In genomic region chr9:114318021-114318420, GRCm38 (mm10) we compare ENCODE assay signal across 9 mouse cellular contexts. TPM values are rescaled to one million over a fixed set of nuclear protein-coding genes. Genes with fewer than 3 reads are reported as not detected.
DNase-seq lines count a peak whose midpoint lies in the region; ATAC-seq and TF ChIP-seq lines count a peak whose summit lies in the region.
"Had no signal": no experiment of that assay in that cellular context is flagged by ENCODE, and none has a peak within 500 bp of the region (broad histone marks: within the 10 kb centered on the region; RNA-seq: fewer than 3 reads in every experiment).

No protein-coding gene starts in this region.

- H3K27me3 ChIP-seq in forebrain, embryonic 11.5 days (ENCODE audit: control insufficient read depth, insufficient read depth, low read length): no peaks in the 10 kb centered on the region
- no peaks in the 10 kb centered on the region for H3K27me3 ChIP-seq in forebrain, embryonic 13.5 days
- no peaks in the 10 kb centered on the region for H3K27me3 ChIP-seq in ES-Bruce4 (ENCODE audit: control insufficient read depth, insufficient read depth, low read length, poor library complexity, severe bottlenecking)
- H3K27me3 ChIP-seq in lung, postnatal 0 days (replicated peaks; ENCODE audit: insufficient read depth, low read length): no peaks in the 10 kb centered on the region

- peak; percentile 79 for DNase-seq in forebrain, embryonic 11.5 days (ENCODE audit: low spot score)
- peak; percentile 25 for DNase-seq in c-Kit-positive CD71-positive TER-119-negative erythroid progenitor cells, embryonic 14.5 days (ENCODE audit: low read depth)
- DNase-seq in gastrocnemius, postnatal 14 days: peak; percentile 11
- peak; percentile 26 to 65 for DNase-seq in layer of hippocampus, adult 2 months (ENCODE audit: low spot score in 2 of 2)
- peak; percentile 43 for DNase-seq in lung, postnatal 0 days (ENCODE audit: low spot score)
- peak; percentile 21 for DNase-seq in spleen, adult 12 weeks (ENCODE audit: low spot score)

- 2% methylated on average over 2 of the region's 2 CpGs for WGBS in forebrain, embryonic 11.5 days
- 6% methylated on average over 2 of the region's 2 CpGs for WGBS in forebrain, embryonic 13.5 days
- 8% methylated on average over 2 of the region's 2 CpGs for WGBS in lung, postnatal 0 days

- no peak for ATAC-seq in forebrain, embryonic 11.5 days (replicated peaks; ENCODE audit: low FRiP score)
- ATAC-seq in forebrain, embryonic 13.5 days: no peak
- no peak for ATAC-seq in lung, postnatal 0 days

- no peak overlapping the region for H3K27ac ChIP-seq in forebrain, embryonic 11.5 days (ENCODE audit: low read depth, low read length)
- H3K27ac ChIP-seq in forebrain, embryonic 13.5 days: no peak overlapping the region
- H3K27ac ChIP-seq in ES-Bruce4 (ENCODE audit: insufficient read depth, low read length): no peak overlapping the region
- H3K27ac ChIP-seq in layer of hippocampus, adult 2 months: no peak overlapping the region
- no peak overlapping the region for H3K27ac ChIP-seq in lung, postnatal 0 days (ENCODE audit: low read length)

- H3K36me3 ChIP-seq in forebrain, embryonic 11.5 days (ENCODE audit: control insufficient read depth, insufficient read depth, low read length): no peaks in the 10 kb centered on the region
- H3K36me3 ChIP-seq in forebrain, embryonic 13.5 days (ENCODE audit: poor library complexity, severe bottlenecking): no peaks in the 10 kb centered on the region
- no peaks in the 10 kb centered on the region for H3K36me3 ChIP-seq in ES-Bruce4 (ENCODE audit: control insufficient read depth, insufficient read depth, low read length, poor library complexity, severe bottlenecking)
- no peaks in the 10 kb centered on the region for H3K36me3 ChIP-seq in lung, postnatal 0 days (ENCODE audit: insufficient read depth, low read length)

- intact Hi-C loops in gastrocnemius, postnatal 14 days (cut with DNase I; ENCODE audit: low total_unique reads): no loop called here

- H3K4me2 ChIP-seq in forebrain, embryonic 11.5 days (ENCODE audit: low read depth, low read length, severe bottlenecking): no peak overlapping the region
- H3K4me2 ChIP-seq in forebrain, embryonic 13.5 days: no peak overlapping the region
- H3K4me2 ChIP-seq in lung, postnatal 0 days (replicated peaks; ENCODE audit: low read depth, low read length): no peak overlapping the region

- TF ChIP-seq CTCF in ES-Bruce4 (IDR thresholded peaks at IDR 0.05; ENCODE audit: low read depth, low read length): peak; percentile 35
- TF ChIP-seq CTCF in layer of hippocampus, adult 2 months (conservative IDR thresholded peaks at IDR 0.05): peak; percentile 91
- peak; percentile 86 for TF ChIP-seq CTCF in lung, postnatal 0 days (IDR thresholded peaks at IDR 0.05)

- H3K4me1 ChIP-seq in forebrain, embryonic 11.5 days (replicated peaks; ENCODE audit: control insufficient read depth, insufficient read depth, low read length): no peaks in the 10 kb centered on the region
- no peaks in the 10 kb centered on the region for H3K4me1 ChIP-seq in forebrain, embryonic 13.5 days
- H3K4me1 ChIP-seq in ES-Bruce4 (ENCODE audit: control insufficient read depth, insufficient read depth, low read length): no peaks in the 10 kb centered on the region
- H3K4me1 ChIP-seq in lung, postnatal 0 days (ENCODE audit: insufficient read depth, low read depth, low read length): no peaks in the 10 kb centered on the region

- H3K9me3 ChIP-seq in forebrain, embryonic 11.5 days (ENCODE audit: control insufficient read depth, low read length): no peaks in the 10 kb centered on the region
- H3K9me3 ChIP-seq in forebrain, embryonic 13.5 days (replicated peaks): no peaks in the 10 kb centered on the region
- no peaks in the 10 kb centered on the region; the same call in 1 of the 2 replicates for H3K9me3 ChIP-seq in ES-Bruce4 (replicated peaks; ENCODE audit: control insufficient read depth, insufficient read depth, low read length, poor library complexity, severe bottlenecking)
- no peaks in the 10 kb centered on the region for H3K9me3 ChIP-seq in lung, postnatal 0 days (ENCODE audit: low read length)

- H3K4me3 ChIP-seq in forebrain, embryonic 11.5 days (ENCODE audit: low read depth, low read length): no peak overlapping the region
- no peak overlapping the region for H3K4me3 ChIP-seq in forebrain, embryonic 13.5 days
- H3K4me3 ChIP-seq in ES-Bruce4 (ENCODE audit: low read depth, low read length): no peak overlapping the region
- H3K4me3 ChIP-seq in layer of hippocampus, adult 2 months: no peak overlapping the region
- no peak overlapping the region for H3K4me3 ChIP-seq in lung, postnatal 0 days (ENCODE audit: low read depth, low read length)

- no peak for TF ChIP-seq EP300 in ES-Bruce4 (IDR thresholded peaks at IDR 0.05; ENCODE audit: insufficient read depth, low read depth, low read length)
- no peak for TF ChIP-seq EP300 in lung, postnatal 0 days (IDR thresholded peaks at IDR 0.05)

- no peak overlapping the region for H3K9ac ChIP-seq in forebrain, embryonic 11.5 days (ENCODE audit: low read length)
- no peak overlapping the region for H3K9ac ChIP-seq in forebrain, embryonic 13.5 days
- H3K9ac ChIP-seq in ES-Bruce4 (ENCODE audit: low read depth, poor library complexity, severe bottlenecking): no peak overlapping the region
- no peak overlapping the region for H3K9ac ChIP-seq in lung, postnatal 0 days (replicated peaks; ENCODE audit: low read depth)

- no peak for TF ChIP-seq POLR2A in ES-Bruce4 (IDR thresholded peaks at IDR 0.05; ENCODE audit: insufficient read depth, low read length)

RNA-seq across cellular contexts. Expression of gene Bcl2a1c, which starts 11.9 kb away (rescaled TPM):
- polyA plus RNA-seq in forebrain, embryonic 11.5 days (2014; fragmentation: Nextera tagmentation; extraction: Ambion mirVana): not detected in 2 replicates
- polyA plus RNA-seq in forebrain, embryonic 13.5 days (2015; fragmentation: Nextera tagmentation; extraction: Ambion mirVana): not detected in 2 replicates
- not detected in 2 replicates for polyA plus RNA-seq in ES-Bruce4 (2011; ENCODE audit: insufficient read depth, insufficient read length, low read depth, missing spikeins)
- total RNA-seq in gastrocnemius, postnatal 14 days (2021): not detected
- not detected for total RNA-seq in layer of hippocampus, adult 2 months (2021)
- 2.3 and 3.0 TPM in 2 replicates for polyA plus RNA-seq in lung, postnatal 0 days (2015; fragmentation: Nextera tagmentation; extraction: Ambion mirVana)
- polyA plus RNA-seq: liver, embryonic 16.5 days had no signal

Comparison
In these comparisons a context has a peak if more than half of its experiments do, and no peak if none do; other contexts are left out.
1. DNase-seq: peak in every context shown above with its lines; median percentile 79 in forebrain, embryonic 11.5 days; 46 in layer of hippocampus, adult 2 months; 43 in lung, postnatal 0 days; 25 in c-Kit-positive CD71-positive TER-119-negative erythroid progenitor cells, embryonic 14.5 days; 21 in spleen, adult 12 weeks; 11 in gastrocnemius, postnatal 14 days.
2. CTCF ChIP-seq: peak in every context shown above with its lines; median percentile 91 in layer of hippocampus, adult 2 months; 86 in lung, postnatal 0 days; 35 in ES-Bruce4.